Mouse (Mus musculus): ENCODE data around the gene Uri1.

Gene Uri1

DNA sequence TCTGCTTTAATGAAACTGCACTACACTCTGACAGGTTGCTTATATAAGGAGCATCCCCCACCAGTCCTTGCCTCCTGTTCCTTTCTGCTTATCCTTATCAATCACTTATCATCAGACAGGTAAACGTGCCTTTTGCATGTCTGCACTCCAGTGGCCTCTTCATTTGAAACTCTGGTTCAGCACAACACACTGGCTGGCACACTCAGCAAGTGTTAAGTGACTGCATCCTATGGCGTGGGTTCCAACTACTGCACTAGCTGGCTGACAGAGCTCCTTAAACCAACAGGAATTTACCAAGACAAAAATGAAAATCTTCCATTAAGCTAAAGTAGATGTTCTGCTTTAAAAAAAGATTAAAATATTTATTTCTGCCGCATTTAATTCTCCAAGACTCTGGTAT is 9.4 kb downstream of the Uri1 start:
- DNase-seq (ENCODE audit: low spot score) = no peak

DNA sequence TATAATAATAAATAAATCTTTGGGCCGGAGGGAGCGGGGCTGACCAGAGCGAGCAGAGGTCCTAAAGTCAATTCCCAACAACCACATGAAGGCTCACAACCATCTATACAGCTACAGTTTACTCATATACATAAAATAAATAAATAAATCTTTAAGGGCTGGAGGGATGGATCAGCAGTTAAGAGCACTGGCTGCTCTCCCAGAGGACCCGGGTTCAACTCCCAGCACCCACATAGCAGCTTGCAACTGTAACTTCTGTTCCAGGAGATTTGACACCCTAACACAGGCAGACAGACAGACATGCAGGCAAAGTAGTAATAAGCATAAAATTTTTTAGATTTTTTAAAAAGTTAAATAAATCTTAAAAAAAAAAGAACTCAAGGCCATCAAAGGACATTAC is 10.5 kb downstream of the Uri1 start:
- no peak for DNase-seq (ENCODE audit: low spot score)

DNA sequence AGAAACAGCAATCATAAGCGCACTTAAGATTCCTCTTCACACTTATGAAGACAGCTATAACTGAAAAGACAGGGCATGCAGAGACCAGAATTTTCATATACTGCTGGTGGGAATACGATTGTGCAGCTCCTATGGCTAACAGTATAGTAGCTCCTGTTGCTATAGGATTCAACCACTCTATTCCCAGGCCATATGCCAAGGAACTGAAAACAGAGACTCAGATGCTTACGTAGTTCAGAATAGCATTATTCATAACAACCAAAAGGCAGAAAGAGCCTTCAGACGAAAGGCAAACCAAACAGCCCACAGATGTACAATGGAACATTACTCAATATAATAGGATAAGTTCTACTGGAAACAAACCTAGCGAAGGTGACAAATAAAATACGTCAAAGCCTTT is 15.0 kb downstream of the Uri1 start:
- no peak for DNase-seq (ENCODE audit: low spot score)

DNA sequence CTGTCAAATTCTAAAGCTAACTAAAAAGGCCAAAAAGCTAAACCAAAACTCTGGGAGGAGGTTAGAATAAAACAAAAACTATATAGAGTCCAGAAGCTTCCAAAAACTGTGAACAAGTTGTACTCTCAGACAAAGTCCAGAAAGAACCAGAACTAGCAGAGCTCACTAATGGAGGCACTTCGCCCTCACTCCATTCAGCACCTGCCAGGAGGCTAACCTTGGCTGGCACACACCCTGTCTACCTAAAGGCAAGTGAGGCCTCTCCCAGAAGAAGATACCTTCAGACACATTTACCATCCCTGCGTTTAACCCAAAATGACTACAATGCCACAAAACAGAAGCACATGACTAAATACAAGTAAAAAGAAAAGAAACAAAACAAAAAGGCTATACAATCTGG is 20.9 kb downstream of the Uri1 start:
- DNase-seq (ENCODE audit: low spot score) = no peak

DNA sequence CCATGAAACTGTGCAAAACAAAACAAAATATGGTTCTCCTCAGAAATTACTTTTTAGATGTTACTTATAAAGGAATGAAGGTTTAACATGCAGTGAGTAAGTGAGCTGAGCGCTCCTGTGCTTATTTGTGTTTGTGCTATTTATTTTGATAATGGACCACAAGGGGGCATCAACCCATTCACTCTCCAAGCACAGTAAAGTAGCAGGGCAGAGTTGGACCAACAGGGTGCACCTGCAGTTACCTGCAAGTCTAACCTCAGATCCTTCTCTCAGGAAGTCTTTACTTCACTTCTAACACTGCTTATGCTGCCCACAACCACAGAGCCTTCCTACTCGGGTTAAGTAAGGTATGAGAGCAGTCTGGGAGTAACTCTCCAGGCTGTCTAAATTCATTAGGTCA is 23.7 kb downstream of the Uri1 start:
- DNase-seq (ENCODE audit: low spot score) = peak; percentile 57

DNA sequence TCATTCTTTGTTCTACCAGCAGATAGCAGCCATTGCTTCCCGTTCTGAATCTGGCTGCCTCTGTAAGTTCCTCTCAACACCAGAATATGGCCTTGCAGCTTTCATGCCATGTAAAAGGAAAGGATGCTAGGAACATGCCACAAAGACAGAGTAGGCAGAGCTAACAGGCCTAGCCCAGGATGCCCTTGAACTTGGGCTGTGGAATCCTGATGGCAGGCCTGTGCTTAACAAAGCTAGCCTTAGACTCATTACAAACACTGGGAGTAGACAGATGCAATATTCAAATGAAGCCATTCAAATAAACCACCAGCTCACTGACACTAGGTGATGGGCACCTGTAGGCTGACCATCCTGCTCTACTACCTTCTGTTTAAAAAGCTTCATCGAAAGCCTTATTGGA is 30.5 kb downstream of the Uri1 start:
- DNase-seq (ENCODE audit: low spot score) = no peak

DNA sequence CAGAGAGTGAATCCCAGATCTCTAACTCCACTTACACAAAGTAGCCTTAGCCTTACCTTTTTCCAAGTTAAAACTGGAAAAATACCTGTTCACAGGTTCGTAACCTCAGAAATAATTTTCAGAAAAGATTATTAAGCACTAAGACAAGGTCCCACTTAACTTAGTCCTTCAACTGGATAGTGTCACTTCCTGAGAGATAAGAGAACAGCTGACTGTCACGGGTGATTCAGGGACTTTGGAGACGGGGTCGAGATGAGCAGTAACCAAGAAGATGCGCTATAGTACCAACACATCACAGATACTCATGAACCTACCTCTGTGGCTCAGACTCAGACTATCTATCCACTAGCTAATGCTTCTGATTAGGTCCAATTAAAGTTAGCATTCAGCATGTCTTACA is 38.5 kb downstream of the Uri1 start:
- DNase-seq (ENCODE audit: low spot score) = no peak

DNA sequence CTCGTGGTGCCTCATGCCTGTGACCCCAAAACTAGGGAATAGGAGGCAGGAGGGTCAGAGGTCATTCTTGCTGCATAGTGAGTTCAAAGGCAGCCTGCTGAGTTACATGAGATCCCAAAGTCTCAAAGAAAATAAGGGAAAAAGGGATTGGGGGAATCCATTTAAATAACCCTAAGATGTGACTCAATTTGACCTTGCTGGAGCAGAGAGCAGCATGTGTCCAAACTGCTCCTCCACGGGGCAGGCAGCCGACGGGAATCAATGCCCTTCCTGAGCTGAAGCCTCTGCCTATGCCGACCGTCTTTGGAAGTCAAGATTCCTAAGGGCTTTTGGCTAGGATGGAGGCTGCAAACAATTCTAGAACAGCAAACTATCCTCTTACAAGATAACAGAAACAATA is 39.9 kb downstream of the Uri1 start:
- DNase-seq (ENCODE audit: low spot score) = no peak

DNA sequence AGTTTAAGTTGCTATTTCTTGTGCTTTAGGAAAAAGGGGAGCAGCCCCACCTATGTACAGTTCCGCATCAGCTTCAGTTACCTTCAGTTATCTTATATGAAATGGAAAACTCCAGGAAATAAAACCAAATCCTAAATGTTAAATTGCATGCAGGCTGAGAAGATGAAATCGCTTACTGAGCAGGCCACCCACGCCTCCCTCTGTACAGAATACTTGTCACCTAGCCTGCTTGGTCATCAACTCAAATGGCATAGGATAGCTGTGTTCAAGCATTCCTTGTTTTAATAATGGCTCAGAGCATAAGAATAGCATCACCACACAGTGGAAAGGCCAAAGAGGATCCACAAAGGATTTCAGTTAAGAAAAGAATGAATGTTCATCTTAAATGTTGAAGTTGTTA is 43.6 kb downstream of the Uri1 start:
- no peak for DNase-seq (ENCODE audit: low spot score)

DNA sequence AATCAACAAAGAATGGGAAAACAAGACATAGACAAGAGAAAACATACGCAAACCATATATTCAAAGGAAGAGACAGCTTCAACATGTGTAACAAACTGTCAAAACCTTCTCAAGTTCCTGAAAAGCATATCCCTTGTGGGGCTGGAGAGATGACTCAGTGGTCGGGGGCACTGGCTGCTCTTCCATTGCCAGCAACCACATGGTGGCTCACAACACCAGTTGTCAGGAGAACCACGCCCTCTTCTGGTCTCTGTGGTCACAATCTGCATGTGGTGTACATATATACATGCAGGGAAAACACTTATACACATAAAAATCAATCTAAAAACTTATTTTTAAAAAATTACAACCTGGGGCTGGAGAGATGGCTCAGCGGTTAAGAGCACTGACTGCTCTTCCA is 44.9 kb downstream of the Uri1 start:
- DNase-seq (ENCODE audit: low spot score) = no peak

DNA sequence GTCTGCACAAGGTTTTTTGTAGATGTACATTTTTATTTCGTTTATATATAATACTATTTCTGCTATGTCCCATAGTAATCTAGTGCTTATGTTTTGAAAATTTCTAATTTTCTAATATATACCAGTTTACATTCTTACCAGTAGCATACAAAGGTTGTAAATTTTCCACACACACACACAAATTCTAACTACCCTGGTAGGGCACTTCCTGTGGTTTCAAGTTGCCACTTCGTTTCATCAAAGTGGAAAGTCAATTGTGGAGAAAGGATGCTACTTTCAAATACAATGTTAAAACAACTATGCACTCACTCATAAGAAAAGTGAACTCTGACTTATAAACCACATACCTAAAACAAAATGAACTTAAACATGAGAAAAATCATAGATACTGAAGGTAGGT is 45.7 kb downstream of the Uri1 start:
- DNase-seq (ENCODE audit: low spot score) = no peak

DNA sequence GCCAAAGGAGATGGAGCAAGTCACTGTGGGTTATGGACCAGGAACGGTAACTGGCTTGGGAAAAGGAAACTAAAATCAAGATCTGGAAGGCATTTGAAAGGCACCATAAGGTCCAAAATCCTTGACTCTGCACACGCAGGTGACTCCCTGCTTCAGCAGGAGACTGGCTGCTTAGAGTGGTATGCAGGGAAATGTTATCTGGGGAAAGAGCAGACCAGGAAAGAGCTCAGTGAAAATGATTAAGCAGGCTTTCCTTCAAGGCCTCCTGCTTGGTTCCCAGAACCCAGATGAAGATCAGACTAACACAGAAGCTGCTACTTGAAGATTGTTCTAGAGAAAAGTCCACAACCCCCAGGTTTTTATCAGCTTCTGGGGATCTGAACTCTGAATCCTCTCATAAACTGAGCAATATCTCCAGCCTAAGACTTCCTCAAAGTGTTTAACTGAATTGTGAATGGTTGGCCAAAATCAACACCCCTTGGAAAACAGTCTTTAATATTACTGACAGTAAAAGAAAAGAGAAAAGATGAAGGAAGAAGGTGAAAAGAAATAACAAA is 50.3 kb downstream of the Uri1 start:
- no peak for DNase-seq (ENCODE audit: low spot score)

DNA sequence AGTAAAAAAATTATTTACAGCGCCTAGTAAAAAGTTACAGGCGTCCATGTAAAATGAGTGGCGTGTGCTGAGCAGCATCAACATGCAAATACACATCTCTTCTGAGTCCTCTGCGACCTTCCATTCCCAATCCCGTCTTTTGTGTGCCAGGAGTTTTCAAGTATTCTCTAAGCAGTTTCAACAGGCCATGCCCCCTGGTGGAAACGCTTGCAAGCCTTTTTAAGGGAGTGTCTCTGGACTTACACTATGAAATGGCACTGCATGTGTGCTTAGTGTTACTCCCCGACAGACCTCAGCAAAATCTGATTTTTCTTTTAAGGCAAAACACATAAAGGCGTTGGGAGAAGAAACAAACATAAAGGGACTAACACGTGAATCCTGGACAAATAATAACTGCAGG is 50.8 kb downstream of the Uri1 start:
- peak; percentile 73 for DNase-seq (ENCODE audit: low spot score)

DNA sequence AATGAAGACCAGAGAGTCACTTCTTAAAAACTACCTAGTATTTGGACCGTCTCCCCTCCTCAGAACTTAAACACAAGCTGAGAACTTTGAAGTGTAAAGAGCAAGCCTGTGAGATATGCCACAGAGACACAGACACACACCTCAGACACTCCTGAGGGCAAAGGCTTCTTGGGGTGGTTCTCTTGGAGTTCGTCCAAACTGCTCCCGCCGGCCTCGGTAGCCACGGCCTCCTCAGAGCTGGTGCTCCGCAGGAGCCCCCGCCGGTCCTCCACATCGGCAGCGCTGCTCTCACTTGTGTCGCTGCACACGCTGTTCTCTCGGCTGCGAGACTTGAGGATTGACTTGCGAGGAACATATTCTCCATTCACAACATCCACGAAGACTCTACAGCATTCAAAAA is 61.0 kb downstream of the Uri1 start:
- no peak for DNase-seq (ENCODE audit: low spot score)

DNA sequence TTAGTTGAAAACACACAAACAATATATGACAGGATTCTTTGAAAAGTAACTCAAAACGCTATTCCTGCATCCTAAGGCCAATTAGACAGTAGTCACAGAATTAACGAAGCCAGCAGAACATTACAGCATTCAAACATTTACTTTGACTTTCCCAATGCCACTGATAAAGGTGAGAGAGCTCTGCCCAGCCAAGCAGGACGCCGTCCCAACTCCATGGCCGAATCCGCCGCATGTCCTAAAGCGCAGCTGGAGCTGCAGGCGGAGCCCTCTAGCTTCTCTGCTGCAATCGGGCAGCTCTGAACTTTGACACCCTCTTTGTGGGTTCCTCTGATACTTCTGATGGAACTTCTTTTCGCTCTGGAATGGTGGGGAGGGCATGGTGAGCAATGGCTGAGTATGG is 62.1 kb downstream of the Uri1 start:
- DNase-seq (ENCODE audit: low spot score) = no peak

DNA sequence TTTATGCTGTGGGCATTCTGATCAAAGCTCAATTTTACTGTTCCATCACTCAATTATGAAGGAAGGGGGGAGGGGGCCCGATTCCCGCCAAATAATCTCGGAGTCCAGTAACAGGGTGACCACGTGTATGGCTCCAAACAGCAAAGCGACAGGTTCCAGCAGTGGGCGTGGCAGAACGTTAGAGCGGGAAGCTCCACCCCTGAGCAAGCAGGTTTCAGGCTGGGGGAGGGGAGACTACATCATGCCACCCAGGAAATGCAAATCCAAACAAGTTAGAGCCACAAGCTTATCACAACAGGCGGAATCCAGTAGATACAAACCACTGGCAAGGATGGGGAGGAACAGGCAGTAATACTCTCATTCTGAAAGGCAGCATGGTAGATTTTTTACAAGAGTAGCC is 71.5 kb downstream of the Uri1 start:
- DNase-seq (ENCODE audit: low spot score) = no peak

DNA sequence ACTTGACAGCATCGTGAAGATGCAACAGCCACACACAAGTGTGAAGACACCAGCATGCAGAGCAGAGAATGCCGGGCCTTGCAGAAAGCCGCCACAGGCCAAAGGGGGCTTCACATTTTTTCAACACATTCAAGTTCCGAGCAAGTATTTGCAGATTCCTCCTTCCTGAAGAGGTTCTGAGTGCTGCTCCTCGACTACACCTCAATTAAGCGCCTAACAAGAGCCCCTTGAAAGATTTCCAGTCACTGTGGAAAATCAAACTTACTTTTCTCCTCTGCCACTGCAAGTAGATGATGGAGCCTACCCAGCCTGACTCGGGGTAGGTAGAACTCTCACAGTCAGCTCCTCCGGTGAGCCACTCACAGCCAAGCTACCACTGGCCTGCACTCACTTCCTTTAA is 86.9 kb downstream of the Uri1 start:
- no peak for DNase-seq (ENCODE audit: low spot score)

DNA sequence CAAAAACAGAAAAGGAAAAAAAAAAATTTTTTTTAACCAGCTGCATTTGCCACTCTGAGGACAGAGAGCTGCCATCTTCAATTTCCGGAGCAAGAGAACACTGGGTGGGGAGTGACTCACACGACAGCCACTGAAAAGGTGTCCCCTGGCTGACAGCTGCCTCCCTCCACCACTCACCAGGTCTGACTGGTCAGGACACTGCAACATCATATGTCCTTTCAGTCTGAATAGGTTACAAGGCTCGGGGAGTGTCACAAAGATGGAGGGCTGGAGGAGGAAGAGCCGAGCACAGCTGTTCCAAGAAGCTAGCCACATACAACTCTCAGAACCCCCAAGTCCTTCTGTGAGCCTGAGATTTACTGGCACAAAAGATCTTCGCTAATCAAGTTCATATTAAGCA is 87.6 kb downstream of the Uri1 start:
- DNase-seq (ENCODE audit: low spot score) = no peak

DNA sequence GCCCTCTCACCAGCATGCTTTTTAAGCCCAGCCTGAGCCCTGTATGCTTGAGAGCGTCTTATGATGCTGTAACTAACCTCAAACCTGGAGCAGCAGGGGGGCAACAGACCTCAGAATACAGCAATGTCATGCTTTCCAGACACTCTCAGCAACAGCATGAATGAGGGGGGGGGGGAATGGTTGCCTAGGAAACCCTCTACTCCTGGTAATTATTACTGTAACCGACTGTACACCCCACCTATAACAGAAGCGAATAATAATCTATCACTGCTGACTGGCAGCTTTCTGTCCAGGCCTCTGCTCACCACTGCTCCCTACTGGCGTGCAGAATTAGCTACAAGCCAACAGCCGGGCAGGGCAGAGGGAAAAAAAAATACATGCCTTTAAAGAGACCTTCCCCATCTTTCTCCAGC is 88.6 kb downstream of the Uri1 start:
- peak; percentile 81 for DNase-seq (ENCODE audit: low spot score)

DNA sequence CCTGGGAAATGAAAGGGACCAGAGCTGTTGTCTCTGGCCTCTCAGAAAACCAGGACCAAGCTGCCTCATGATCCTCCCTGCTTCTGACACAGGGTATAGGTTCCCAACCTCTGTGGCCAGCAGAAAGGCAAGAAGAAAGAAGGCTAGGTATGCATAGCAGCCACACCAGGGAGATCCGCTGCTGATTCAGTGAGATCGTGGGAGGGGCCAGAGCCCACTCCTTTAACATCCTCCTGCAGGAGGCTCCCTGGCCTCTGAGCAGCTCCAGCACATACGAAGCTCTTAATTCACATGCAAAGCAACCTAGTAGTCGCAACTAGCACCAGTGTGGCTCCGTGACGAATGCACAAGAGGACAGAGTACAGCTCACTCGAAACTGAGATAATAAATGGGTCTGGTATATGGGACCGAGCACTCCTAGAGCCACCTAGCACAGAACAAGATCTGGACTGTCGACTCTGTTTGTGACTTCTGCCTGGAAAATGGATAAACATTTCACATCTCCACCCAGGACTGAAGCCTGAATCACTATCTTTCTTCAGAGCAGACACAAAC is 89.5 kb downstream of the Uri1 start:
- DNase-seq (ENCODE audit: low spot score) = no peak

DNA sequence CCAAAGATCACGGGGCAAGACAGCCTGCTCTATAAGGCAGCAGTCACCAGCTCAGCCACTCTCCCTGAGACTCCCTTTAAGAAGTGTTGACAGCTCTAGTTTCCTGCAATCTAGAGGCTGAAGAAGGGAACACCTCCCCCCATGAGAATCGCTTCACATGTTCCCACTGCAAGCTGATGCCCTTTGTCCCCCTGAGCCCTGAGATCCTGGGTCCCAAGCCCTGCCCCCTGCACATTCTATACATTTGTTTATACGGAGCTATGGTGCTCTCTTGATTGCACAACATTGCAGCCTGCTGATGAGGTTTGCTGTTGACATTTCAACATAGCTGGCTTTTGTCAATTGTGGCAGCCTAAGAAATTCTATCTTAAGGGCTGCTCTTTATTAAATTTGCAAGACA is 91.7 kb downstream of the Uri1 start:
- no peak for DNase-seq (ENCODE audit: low spot score)

DNA sequence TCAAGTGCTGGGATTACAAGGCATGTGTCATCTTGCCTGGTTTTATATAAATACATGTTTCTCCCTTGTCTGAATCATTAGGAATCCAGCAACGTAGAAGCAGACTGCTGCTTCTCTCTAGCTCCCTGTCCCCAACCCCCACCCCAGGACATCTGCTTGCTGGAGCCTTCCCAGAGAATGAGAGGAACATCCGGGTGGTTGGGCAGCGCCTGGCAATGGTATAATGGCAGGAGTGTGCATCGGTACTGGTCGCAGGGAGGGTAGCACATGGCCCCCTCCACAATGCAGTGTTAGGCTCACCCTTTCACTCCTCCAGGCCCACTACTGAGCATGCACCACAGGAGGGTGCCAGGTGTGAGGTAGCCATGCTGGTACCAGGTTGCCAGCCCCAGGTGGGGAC is 93.6 kb downstream of the Uri1 start:
- no peak for DNase-seq (ENCODE audit: low spot score)

DNA sequence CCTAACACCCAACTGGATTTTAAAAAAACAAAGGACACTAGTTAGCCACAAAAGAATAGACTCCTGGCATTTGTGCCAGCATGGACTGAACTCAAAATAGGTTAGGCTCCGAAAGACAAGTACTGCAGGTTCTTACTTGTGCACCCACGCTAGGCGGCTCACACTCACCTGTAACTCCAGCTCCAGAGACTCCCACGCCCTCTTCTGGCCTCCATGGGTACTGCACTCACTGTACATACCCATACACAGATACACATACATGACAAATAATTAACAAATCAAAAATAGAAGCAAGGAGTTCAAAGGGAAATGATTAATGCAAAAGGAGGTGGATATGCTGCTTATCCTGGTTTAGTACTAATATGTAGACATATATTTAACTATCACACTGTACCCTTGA is 100.4 kb downstream of the Uri1 start:
- DNase-seq (ENCODE audit: low spot score) = no peak

DNA sequence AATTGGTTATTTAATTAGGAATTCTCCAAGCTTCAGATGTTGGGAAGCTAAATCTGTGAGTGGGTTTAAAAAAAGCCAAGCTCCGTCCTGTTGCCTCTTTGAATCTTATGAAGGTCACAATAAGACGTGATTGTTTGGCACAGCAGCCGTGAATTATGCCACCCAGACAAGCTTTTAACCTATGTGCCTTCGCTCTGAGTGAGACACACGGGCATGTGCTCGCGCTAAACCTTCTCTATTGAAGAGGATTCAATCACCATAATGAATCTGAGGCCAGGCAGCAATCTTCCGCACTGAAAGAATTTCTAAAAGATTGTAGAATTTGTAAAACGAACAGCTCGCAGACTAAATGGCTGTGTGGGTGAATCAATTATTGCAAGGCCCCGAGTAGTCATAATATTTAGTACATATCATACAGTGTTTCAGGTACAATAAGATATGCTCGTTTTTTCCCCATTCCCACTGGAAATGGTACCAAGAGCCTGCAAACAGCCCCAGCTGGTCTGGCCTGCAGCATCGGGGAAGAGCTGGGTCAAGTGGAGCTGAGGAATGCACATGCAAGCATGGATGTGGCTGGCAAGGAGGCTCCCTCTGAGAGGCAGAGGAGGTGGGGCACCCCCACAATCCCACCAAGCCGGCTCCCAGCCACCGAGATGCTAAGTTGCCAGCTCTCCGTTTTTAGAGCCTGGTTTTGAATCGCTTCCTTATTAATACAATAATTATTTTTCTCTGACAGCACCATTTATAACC is 101.5 kb downstream of the Uri1 start:
- DNase-seq (ENCODE audit: low spot score) = no peak
